Mouse (Mus musculus): ENCODE measurements around the gene Fcgr4. TPM values are rescaled to one million over a fixed set of nuclear protein-coding genes. Genes with fewer than 3 reads are reported as not detected.

Gene Fcgr4
- polyA plus RNA-seq, 1 experiment from 2014 or later, result 1.7 TPM

DNA sequence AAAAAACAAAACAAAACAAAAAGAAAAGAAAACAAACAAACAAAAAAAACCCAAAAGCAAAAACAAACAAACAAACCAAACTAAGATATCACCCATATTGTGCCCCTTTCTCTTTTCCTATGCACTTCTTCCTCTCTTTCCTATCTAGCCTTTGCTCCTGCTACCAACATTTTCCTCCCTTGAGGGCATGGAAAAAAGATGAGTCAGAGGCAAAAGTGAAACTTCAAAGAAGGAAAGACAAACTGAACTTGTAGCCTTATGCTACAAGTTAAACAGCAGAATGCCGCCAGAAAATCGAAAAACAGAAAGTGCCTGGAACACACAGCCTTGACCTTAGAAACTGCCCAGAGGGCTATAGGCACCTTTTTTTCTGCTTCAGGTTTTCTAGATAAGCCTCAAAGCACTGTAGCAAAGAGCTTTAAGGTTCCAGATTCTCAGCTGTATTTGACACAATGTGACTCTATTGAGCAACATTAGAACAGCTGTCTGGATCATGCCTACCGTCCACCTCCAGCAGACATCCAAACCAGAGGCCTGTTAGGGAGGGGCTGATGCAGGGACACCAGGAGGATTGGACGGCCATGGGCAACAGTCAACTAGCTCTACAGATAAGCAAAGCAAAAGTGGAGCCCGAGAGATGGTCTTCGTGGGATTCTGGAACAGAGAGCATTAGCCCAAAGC, 1.9 kb upstream of the Fcgr4 start:
- H3K27me3 ChIP-seq (replicated peaks), result no peaks in the 10 kb centered on the region
- H3K9me3 ChIP-seq, result no peaks in the 10 kb centered on the region
- no peaks in the 10 kb centered on the region for H3K36me3 ChIP-seq
- H3K4me3 ChIP-seq (replicated peaks), result no peak overlapping the region
- no peak overlapping the region for H3K27ac ChIP-seq
- H3K9ac ChIP-seq, result no peak overlapping the region
- H3K4me1 ChIP-seq, result no peaks in the 10 kb centered on the region
- no peak for ATAC-seq (ENCODE audit: insufficient read depth, low FRiP score, low read depth)
- WGBS, result 71% methylated on average over 6 of the region's 6 CpGs
- no peak overlapping the region for H3K4me2 ChIP-seq

DNA sequence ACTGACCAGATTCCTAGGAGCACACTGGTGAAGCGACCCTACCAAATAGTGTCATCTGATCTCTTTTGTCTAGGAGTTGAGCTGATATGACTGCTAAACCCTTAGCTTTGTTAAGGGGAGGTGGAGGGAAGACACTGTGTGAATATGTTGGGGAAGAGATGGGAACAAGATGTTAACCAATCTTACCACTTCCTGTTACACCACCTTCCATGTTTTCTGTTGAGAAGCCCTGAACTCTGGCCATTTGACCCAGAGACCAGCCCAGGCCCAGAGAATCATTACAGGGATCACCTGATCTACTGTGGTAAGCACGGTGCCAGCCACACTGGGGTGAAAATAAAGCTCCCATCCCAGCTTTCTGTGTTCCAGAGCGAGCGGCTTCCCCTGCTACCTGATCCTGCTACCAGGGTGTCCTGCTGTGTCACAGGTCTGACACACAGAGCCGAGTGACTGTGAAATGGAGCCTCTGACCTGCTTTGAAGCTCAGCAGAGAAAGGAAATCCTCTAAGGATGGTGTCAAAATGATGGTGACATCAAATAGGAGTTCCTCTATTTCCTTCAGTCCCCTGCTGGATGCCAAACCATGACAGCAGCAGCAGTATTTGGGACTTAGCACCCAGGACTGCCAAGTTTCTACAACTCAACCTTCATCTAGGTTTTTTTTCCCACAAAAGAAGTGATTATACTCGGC, 1.1 kb upstream of the Fcgr4 start:
- Histone ChIP-seq H3K36me3 (no peaks in the 10 kb centered on the region), H3K27me3 (replicated peaks) (no peaks in the 10 kb centered on the region), H3K4me2 (no peak overlapping the region), H3K9me3 (no peaks in the 10 kb centered on the region), H3K4me3 (replicated peaks) (no peak overlapping the region), H3K4me1 (no peaks in the 10 kb centered on the region), H3K9ac (no peak overlapping the region), H3K27ac (no peak overlapping the region)
- no peak for ATAC-seq (ENCODE audit: insufficient read depth, low FRiP score, low read depth)
- 44% methylated on average over 6 of the region's 6 CpGs for WGBS

DNA sequence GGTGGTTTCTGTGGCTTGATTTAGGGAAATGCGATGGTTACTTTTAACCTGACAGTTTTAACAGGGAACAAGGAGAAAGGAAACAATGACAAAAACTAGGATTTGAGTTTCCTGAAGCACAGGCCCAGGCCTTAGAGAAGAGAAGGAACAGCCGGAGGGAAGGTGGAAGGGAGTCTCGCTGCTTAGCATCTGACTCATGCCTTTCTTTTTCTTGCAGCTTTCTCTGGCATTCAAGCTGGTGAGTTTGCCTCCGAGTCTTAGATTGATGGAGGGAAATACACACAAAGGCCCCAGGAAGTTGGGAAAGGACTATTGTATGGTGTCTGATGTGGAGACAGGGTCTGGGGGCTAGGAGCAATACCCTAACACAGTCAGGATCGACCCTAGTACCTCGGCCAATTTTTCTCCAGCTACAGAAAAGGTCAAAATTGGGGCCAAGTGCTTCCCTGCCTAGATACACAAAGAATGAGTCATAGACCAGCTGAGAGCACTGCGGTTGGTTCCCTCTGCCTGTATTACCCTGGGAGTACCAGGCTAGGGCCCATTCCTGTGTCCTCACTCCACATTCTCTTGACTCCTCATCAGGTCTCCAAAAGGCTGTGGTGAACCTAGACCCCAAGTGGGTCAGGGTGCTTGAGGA, 711 bp downstream of the Fcgr4 start:
- Histone ChIP-seq H3K27me3 (replicated peaks) (no peaks in the 10 kb centered on the region), H3K9ac (no peak overlapping the region), H3K36me3 (no peaks in the 10 kb centered on the region), H3K4me3 (replicated peaks) (no peak overlapping the region), H3K9me3 (no peaks in the 10 kb centered on the region), H3K27ac (no peak overlapping the region), H3K4me1 (no peaks in the 10 kb centered on the region), H3K4me2 (no peak overlapping the region)
- 54% methylated on average over 7 of the region's 7 CpGs for WGBS
- ATAC-seq (ENCODE audit: insufficient read depth, low FRiP score, low read depth), result no peak

DNA sequence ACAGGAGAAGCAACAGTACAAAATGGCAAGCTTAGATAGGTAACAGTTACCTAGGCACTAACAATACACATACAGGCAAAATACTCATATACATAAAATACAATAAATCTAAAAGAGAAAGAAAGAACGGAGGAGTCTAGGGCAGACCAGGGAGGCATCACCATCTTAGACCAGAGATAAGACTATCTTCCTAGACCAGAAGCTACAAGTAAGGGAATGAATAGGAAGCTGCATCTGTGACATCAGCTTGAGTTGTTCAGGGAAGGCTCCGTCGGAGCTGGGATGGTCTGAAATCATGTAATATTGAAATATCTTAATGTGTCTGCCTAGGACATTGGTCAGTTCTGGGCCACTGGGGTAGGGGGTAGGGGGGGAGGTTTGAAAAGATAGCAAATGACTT, 13.0 kb downstream of the Fcgr4 start:
- 85% methylated on average over 3 of the region's 3 CpGs for WGBS
- H3K4me3 ChIP-seq (replicated peaks), result no peak overlapping the region
- H3K9ac ChIP-seq, result no peak overlapping the region
- no peak overlapping the region for H3K27ac ChIP-seq
- ATAC-seq (ENCODE audit: insufficient read depth, low FRiP score, low read depth), result no peak
- H3K36me3 ChIP-seq, result no peaks in the 10 kb centered on the region
- no peaks in the 10 kb centered on the region for H3K9me3 ChIP-seq
- no peak overlapping the region for H3K4me2 ChIP-seq
- H3K27me3 ChIP-seq (replicated peaks), result peaks cover 13% of the 10 kb centered on the region; the same call in 1 of the 2 replicates
- H3K4me1 ChIP-seq, result 0 out of 2 replicates have a peak, but pooled peaks cover 6% of the 10 kb centered on the region

GRCm38 (mm10) chr1:171032691-171033090, 14.0 kb downstream of the Fcgr4 start:
- H3K4me1 ChIP-seq, result 0 out of 2 replicates have a peak, but pooled peaks cover 6% of the 10 kb centered on the region
- no peak overlapping the region for H3K27ac ChIP-seq
- H3K9me3 ChIP-seq, result no peaks in the 10 kb centered on the region
- no peak for ATAC-seq (ENCODE audit: insufficient read depth, low FRiP score, low read depth)
- no peak overlapping the region for H3K9ac ChIP-seq
- H3K4me3 ChIP-seq (replicated peaks), result peak overlapping the region; percentile 59
- no peaks in the 10 kb centered on the region for H3K36me3 ChIP-seq
- H3K27me3 ChIP-seq (replicated peaks), result peaks cover 13% of the 10 kb centered on the region; the same call in 1 of the 2 replicates
- H3K4me2 ChIP-seq, result peak overlapping the region; percentile 94
- WGBS, result 6% methylated on average over 10 of the region's 10 CpGs

DNA sequence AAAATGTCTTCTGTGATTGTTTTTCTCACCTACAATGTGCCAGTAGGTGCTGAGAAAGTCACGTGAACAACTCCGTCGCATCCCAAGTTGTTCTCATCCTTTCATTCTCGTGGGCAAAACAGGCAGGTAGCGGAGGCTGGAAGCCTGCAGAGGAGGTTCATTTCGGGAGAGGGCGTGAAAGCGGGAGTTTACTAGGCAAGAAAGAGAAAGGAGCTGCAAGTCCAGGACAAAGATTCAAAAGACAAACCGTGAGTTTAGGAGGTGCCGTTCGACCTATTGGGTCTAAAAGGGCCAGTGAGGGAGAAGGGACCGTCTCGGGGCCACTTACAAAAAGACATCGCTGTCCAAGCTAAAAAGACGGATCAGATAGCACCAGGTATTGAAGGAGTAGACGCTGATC, 14.5 kb downstream of the Fcgr4 start:
- H3K9ac ChIP-seq, result no peak overlapping the region

DNA sequence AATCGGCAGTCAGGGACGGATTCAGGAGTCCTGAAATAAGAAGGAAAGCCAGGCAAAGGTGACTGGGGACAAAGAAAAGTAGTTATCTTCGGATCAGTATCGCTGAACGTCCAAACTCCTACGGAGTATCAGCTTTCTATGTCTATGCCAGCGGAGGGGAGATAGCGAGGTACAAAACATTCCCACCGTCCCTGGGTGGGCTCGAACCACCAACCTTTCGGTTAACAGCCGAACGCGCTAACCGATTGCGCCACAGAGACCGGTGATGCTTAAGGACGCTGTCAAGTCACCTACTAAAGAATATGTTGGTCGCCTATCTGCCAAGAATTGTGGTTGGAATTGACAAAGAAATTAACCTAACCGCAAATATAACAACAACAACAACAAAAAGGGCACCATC, 15.0 kb downstream of the Fcgr4 start:
- no peaks in the 10 kb centered on the region for H3K36me3 ChIP-seq
- 0 out of 2 replicates have a peak, but pooled peaks cover 6% of the 10 kb centered on the region for H3K4me1 ChIP-seq
- H3K4me2 ChIP-seq, result peak overlapping the region; percentile 94
- under 1% methylated on average over 20 of the region's 20 CpGs for WGBS
- H3K27ac ChIP-seq, result no peak overlapping the region
- peak overlapping the region; percentile 59 for H3K4me3 ChIP-seq (replicated peaks)
- H3K27me3 ChIP-seq (replicated peaks), result peaks cover 13% of the 10 kb centered on the region; the same call in 1 of the 2 replicates
- ATAC-seq (ENCODE audit: insufficient read depth, low FRiP score, low read depth), result peak; percentile 68; the same call in 1 of the 2 replicates
- no peaks in the 10 kb centered on the region for H3K9me3 ChIP-seq
- no peak overlapping the region for H3K9ac ChIP-seq

More for the DNA sequence above, 14.5 kb downstream of the Fcgr4 start:
- Histone ChIP-seq H3K4me2 (peak overlapping the region; percentile 94), H3K36me3 (no peaks in the 10 kb centered on the region), H3K4me1 (0 out of 2 replicates have a peak, but pooled peaks cover 6% of the 10 kb centered on the region), H3K27me3 (replicated peaks) (peaks cover 13% of the 10 kb centered on the region; the same call in 1 of the 2 replicates), H3K4me3 (replicated peaks) (peak overlapping the region; percentile 59), H3K9me3 (no peaks in the 10 kb centered on the region), H3K27ac (no peak overlapping the region)
- under 1% methylated on average over 16 of the region's 16 CpGs for WGBS
- no peak for ATAC-seq (ENCODE audit: insufficient read depth, low FRiP score, low read depth)

- Histone ChIP-seq H3K9me3 (no peaks in the 10 kb centered on the region), H3K27me3 (replicated peaks) (peaks cover 13% of the 10 kb centered on the region; the same call in 1 of the 2 replicates), H3K9ac (no peak overlapping the region), H3K4me1 (0 out of 2 replicates have a peak, but pooled peaks cover 6% of the 10 kb centered on the region), H3K36me3 (no peaks in the 10 kb centered on the region), H3K4me3 (replicated peaks) (peak overlapping the region; percentile 59), H3K27ac (no peak overlapping the region), H3K4me2 (peak overlapping the region; percentile 94)
- ATAC-seq (ENCODE audit: insufficient read depth, low FRiP score, low read depth), result no peak
- WGBS, result 9% methylated on average over 11 of the region's 11 CpGs
Measured at GRCm38 (mm10) chr1:171034201-171034600, 15.5 kb downstream of the Fcgr4 start.

- no peak for ATAC-seq (ENCODE audit: insufficient read depth, low FRiP score, low read depth)
- Histone ChIP-seq H3K4me1 (0 out of 2 replicates have a peak, but pooled peaks cover 6% of the 10 kb centered on the region), H3K4me3 (replicated peaks) (0 out of 2 replicates have a peak overlapping the region, but pooled peaks have one; percentile 4), H3K4me2 (peak overlapping the region; percentile 23), H3K27me3 (replicated peaks) (peaks cover 11% of the 10 kb centered on the region; the same call in 1 of the 2 replicates), H3K36me3 (no peaks in the 10 kb centered on the region), H3K27ac (no peak overlapping the region), H3K9ac (no peak overlapping the region), H3K9me3 (no peaks in the 10 kb centered on the region)
- WGBS, result 51% methylated on average over 11 of the region's 11 CpGs
Measured at GRCm38 (mm10) chr1:171035611-171036010, 16.9 kb downstream of the Fcgr4 start.

DNA sequence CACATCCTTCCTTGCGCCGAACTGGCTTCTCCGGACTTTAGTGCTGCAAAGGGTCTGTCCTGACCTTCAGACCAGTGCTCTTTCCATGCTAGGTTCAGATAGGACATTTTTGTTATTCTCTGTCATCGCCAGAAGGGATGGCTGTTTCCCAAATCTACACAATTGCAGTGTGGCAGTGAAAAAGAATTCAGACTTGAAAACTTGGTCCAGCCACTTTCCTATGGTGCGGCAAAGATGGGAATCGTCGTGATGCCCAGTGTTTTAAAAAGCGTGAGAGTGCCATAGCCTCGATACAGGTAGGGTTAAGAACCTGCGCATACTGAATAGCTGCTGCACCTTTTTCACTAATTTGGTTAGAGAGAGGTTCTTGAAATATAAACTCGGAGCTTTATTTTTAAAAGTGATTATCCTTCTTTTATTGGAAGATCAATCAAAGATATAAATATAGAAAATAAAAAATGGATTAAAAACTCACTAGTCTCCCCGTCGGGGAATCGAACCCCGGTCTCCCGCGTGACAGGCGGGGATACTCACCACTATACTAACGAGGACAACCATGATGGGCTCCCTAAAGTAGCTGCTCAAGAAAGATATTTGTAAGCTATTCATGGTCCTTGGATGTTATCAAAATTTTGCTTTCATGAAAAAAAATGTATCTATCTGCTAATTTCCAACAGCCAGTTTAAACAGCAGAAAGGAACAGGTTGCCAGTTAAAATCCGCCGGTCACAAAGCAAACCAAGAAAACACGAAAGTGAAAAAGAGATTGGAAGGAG, 18.0 kb downstream of the Fcgr4 start:
- 0 out of 2 replicates have a peak, but pooled peaks cover 6% of the 10 kb centered on the region for H3K27me3 ChIP-seq (replicated peaks)
- 3% methylated on average over 22 of the region's 22 CpGs for WGBS
- H3K4me2 ChIP-seq, result peak overlapping the region; percentile 52
- H3K27ac ChIP-seq, result no peak overlapping the region
- 0 out of 2 replicates have a peak, but pooled peaks cover 6% of the 10 kb centered on the region for H3K4me1 ChIP-seq
- peak overlapping the region; percentile 32 for H3K4me3 ChIP-seq (replicated peaks)
- H3K9ac ChIP-seq, result no peak overlapping the region
- H3K9me3 ChIP-seq, result no peaks in the 10 kb centered on the region
- H3K36me3 ChIP-seq, result no peaks in the 10 kb centered on the region
- no peak for ATAC-seq (ENCODE audit: insufficient read depth, low FRiP score, low read depth)
